Mouse (Mus musculus) liver, adult 2 months (tissue): ENCODE measurements around the gene Slc52a3.

Source experiments
- CTCF ChIP-seq: fragments of 200-500 bp; IDR thresholded peaks from 2 replicates; pipeline ENCODE4 v1.5.1; 2011; ENCODE audit warnings: low read depth, low read length, control low read depth
- POLR2A ChIP-seq: fragments of 200-500 bp; IDR thresholded peaks from 2 replicates; pipeline ENCODE4 v1.6.1; 2011; ENCODE audit warnings: low read length, control low read depth; ENCODE audit not compliant: insufficient read depth; ENCODE audit errors: extremely low read depth

DNA sequence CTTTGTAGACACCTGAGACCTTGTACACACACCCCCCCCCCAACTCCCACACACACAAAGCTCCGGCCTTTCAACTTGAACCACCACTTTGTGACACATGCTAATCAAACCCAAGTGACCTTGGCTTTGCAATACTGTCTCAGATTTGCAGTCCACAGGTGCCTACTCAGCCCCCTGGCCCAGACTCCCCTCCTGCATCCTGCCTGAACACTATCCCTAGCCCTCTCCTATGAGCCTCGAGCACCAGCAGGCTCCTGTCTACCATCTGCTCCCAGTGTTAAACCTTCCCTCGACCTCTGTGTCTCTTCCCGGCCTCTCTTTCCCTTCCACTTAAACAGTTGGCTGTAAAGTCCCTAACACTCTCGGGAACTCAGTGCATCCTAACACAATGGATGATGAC, 4.9 kb upstream of the Slc52a3 start:
- TF ChIP-seq POLR2A (no peak), CTCF (no peak)
